Mouse (Mus musculus): Measurements from ENCODE around the gene Synj1. TPM values are rescaled to one million over a fixed set of nuclear protein-coding genes. Genes with fewer than 3 reads are reported as not detected.

Synj1 gene
- polyA plus RNA-seq, 1 experiment from 2014 or later = 14.6 TPM

DNA sequence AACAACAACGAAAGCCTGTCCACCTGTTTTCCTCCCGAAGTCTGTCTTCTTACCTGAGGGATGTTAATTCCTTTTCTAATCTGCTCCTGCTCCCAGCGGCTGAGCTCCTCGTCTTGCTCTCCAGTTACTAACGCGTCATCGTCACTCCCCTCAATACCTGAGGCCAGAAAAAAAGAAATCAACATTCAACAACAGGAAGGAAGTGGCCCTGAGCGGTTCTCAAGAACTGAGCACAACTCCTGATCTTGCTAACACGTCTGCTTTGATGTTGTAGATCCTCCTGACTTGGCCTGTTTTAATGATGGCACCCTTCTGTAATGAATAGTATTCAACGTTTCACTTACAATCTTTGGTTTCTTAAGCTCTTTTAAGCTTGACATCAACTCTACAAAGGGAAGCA, 24.8 kb upstream of the Synj1 start:
- H3K4me3 ChIP-seq = no peak overlapping the region
- ATAC-seq (ENCODE audit: borderline replicate concordance, extremely low read depth, low FRiP score, low TSS enrichment) = no peak

DNA sequence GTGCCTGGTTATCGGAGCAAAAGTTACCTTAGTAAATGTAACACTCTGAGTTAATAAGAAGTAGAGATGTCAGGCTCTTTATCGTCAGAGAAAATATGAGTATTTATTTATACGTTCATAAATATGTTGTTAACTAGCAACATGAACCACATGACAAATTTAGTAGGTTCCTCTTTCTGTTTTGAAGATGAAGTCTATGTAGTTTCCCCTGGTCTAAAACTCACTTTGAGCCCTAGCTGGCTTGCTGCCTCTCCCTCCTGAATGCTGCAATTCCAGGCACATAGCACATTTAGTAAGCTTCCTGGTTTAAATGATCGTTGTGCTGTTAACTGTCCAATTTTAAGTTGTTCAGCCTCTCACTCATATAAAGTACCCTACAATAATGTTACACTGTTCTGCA, 19.6 kb upstream of the Synj1 start:
- no peak for ATAC-seq (ENCODE audit: borderline replicate concordance, extremely low read depth, low FRiP score, low TSS enrichment)
- 93% methylated on average over 4 of the region's 4 CpGs for WGBS

More for the DNA sequence above, 24.8 kb upstream of the Synj1 start:
- H3K9me3 ChIP-seq = no peaks in the 10 kb centered on the region
- H3K27me3 ChIP-seq = no peaks in the 10 kb centered on the region
- H3K9ac ChIP-seq = no peak overlapping the region
- peaks cover 80% of the 10 kb centered on the region for H3K36me3 ChIP-seq
- H3K27ac ChIP-seq = no peak overlapping the region
- no peak overlapping the region for H3K4me2 ChIP-seq
- 83% methylated on average over 10 of the region's 10 CpGs for WGBS
- H3K4me1 ChIP-seq = no peaks in the 10 kb centered on the region

DNA sequence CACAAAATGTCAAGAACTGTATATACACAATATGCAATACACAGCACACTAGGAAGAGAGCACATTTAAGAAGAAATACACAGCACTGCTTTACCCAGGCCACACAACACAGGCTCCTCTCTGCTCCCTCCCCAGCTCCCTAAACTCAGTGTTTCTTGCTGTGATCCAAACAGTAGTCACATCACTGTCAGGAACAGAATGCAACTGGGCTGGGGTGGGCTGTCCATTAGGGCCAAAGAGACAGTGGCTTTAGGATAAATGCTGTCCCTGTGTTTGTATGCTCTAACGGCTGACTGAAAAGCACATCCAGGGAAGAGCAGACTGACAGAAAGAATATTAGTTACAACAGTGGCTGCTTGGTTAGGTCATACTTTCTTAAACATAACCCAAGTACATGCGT, 18.8 kb upstream of the Synj1 start:
- H3K27me3 ChIP-seq = no peaks in the 10 kb centered on the region
- no peaks in the 10 kb centered on the region for H3K9me3 ChIP-seq
- 94% methylated on average over 2 of the region's 2 CpGs for WGBS
- H3K27ac ChIP-seq = no peak overlapping the region
- H3K4me3 ChIP-seq = no peak overlapping the region
- no peak overlapping the region for H3K4me2 ChIP-seq
- no peak for ATAC-seq (ENCODE audit: borderline replicate concordance, extremely low read depth, low FRiP score, low TSS enrichment)
- peaks cover 86% of the 10 kb centered on the region for H3K36me3 ChIP-seq
- H3K9ac ChIP-seq = no peak overlapping the region
- no peaks in the 10 kb centered on the region for H3K4me1 ChIP-seq

More for the DNA sequence above, 19.6 kb upstream of the Synj1 start:
- no peaks in the 10 kb centered on the region for H3K4me1 ChIP-seq
- H3K9ac ChIP-seq = no peak overlapping the region
- peaks cover 84% of the 10 kb centered on the region for H3K36me3 ChIP-seq
- no peak overlapping the region for H3K27ac ChIP-seq
- no peak overlapping the region for H3K4me2 ChIP-seq
- H3K4me3 ChIP-seq = no peak overlapping the region
- no peaks in the 10 kb centered on the region for H3K27me3 ChIP-seq
- no peaks in the 10 kb centered on the region for H3K9me3 ChIP-seq

DNA sequence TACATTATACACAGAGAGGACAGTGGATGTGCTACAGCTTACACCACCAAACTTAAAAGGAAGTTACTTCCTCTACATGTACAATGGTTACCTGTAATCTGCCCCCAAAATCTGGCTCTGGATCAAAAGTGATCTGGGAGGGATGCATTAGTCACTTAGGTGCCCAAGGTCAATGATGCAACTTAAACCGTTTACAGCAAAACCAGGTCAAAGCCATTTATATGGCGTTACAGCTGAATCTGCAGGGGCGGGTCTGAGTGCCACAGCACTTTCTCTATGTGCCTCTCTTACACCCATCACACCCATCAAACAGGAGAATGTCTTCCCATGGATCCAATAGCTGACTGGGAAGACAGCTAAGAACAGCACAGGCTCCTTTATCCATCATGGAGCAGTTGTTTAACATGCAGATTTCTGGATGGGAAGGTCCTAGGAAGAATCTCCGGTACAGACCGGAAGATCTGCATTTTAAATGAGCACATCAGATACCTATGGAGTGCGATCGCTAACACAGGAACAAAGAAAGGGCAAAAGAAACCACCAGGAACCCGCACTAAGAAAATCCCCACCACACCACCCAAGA, 18.1 kb upstream of the Synj1 start:
- no peaks in the 10 kb centered on the region for H3K4me1 ChIP-seq
- WGBS = 91% methylated on average over 8 of the region's 8 CpGs
- H3K9me3 ChIP-seq = no peaks in the 10 kb centered on the region
- H3K36me3 ChIP-seq = peaks cover 87% of the 10 kb centered on the region
- H3K4me3 ChIP-seq = no peak overlapping the region
- H3K27ac ChIP-seq = no peak overlapping the region
- no peak overlapping the region for H3K4me2 ChIP-seq
- H3K27me3 ChIP-seq = no peaks in the 10 kb centered on the region
- H3K9ac ChIP-seq = no peak overlapping the region
- ATAC-seq (ENCODE audit: borderline replicate concordance, extremely low read depth, low FRiP score, low TSS enrichment) = no peak

DNA sequence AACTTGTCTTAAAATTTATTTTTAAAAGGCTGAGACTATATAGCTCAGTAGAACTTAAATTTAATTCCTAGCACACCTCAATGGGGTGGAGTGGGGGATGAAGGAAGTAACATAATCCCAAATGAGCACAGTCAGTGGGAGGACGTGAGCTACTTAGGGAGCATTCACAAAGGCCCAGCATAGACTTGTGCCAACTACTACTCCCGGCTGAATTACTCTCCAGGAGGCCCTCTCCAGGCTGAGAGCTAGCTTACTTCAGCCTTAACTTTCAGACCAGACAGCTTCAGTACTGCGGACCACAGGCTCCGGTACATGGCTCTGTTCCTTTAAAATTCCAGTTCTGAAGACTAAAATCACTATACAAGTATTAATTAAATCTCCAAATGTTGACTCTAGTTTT, 15.2 kb upstream of the Synj1 start:
- Histone ChIP-seq H3K9ac (no peak overlapping the region), H3K27me3 (no peaks in the 10 kb centered on the region), H3K9me3 (no peaks in the 10 kb centered on the region), H3K4me2 (no peak overlapping the region), H3K27ac (no peak overlapping the region), H3K4me1 (no peaks in the 10 kb centered on the region), H3K4me3 (no peak overlapping the region), H3K36me3 (peaks cover 85% of the 10 kb centered on the region)
- ATAC-seq (ENCODE audit: borderline replicate concordance, extremely low read depth, low FRiP score, low TSS enrichment) = no peak
- 92% methylated on average over 4 of the region's 4 CpGs for WGBS

DNA sequence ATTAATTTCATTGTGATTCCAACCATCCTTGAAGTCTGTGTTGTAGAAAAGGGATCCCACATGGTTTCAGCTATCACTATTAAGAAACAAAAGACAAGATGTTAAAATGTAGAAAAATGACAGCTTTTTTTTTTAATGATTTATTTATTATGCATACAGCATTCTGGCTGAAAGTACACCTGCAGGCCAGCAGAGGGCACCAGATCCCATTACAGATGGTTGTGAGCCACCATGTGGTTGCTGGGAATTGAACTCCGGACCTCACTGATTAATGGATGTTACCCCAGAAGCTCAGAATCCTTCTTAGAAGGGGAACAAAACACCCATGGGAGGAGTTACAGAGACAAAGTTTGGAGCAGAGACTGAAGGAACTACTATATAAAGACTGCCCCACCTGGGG, 12.3 kb upstream of the Synj1 start:
- 87% methylated on average over 1 of the region's 1 CpGs for whole genome bisulfite sequencing
- Histone ChIP-seq H3K27ac (no peak overlapping the region), H3K9ac (no peak overlapping the region), H3K4me1 (no peaks in the 10 kb centered on the region), H3K9me3 (no peaks in the 10 kb centered on the region), H3K36me3 (peaks cover 95% of the 10 kb centered on the region), H3K4me2 (no peak overlapping the region), H3K27me3 (no peaks in the 10 kb centered on the region), H3K4me3 (no peak overlapping the region)
- no peak for ATAC-seq (ENCODE audit: borderline replicate concordance, extremely low read depth, low FRiP score, low TSS enrichment)

DNA sequence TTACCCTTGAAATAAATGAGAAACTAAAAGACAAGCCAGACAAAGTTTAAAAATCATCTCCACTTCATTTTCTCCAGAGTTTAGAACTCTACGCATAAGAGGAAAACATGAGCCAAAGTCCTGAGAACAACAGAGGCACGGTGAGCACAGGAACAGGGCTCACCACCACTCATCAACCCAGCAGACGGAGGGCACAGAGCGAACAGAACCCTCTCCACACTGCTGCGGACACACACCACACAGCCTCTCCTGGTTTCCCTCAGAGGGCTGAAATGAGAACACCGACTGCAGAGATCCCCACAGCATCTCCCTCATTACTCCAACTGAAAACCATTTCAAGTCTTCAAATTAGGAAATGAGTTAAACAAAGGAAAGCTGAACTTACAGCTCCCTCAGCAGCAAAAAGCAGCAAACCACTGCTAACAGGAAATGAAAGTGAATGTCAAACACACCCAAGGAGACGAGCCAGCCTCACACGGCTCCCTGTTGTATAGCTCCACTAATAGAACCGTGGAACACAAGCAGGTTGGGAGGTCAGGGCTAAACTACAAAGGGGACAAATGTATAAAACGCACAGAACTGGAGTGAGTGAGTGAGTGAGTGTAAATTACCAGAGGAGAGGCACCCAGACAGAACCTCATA, 9.9 kb upstream of the Synj1 start:
- no peak overlapping the region for H3K4me3 ChIP-seq
- no peak overlapping the region for H3K9ac ChIP-seq

DNA sequence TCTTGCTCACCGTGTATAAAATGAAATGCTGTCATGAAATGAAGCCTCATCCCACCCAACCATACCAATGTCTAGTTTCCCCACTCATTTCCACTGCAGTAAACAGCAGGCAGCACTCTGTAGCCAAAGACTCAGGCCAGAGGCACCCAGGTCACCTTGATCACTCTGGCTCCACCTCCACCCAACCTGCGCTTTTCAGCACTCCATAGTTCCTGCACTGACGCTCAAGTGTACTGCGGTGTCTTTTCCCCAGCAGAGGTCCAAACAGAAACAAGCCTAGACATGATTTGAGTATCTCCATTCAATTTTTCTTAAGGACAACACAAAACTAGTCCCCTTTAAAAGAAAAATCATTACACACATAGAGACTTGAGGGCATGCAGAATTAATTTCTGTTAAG, 8.4 kb upstream of the Synj1 start:
- H3K27ac ChIP-seq = no peak overlapping the region
- H3K27me3 ChIP-seq = no peaks in the 10 kb centered on the region
- ATAC-seq (ENCODE audit: borderline replicate concordance, extremely low read depth, low FRiP score, low TSS enrichment) = no peak
- no peak overlapping the region for H3K4me2 ChIP-seq
- H3K36me3 ChIP-seq = peaks cover 87% of the 10 kb centered on the region
- no peaks in the 10 kb centered on the region for H3K9me3 ChIP-seq
- 94% methylated on average over 4 of the region's 4 CpGs for WGBS
- no peak overlapping the region for H3K4me3 ChIP-seq
- no peak overlapping the region for H3K9ac ChIP-seq
- H3K4me1 ChIP-seq = no peaks in the 10 kb centered on the region

More for the DNA sequence above, 9.9 kb upstream of the Synj1 start:
- Histone ChIP-seq H3K4me2 (no peak overlapping the region), H3K4me1 (no peaks in the 10 kb centered on the region), H3K27ac (no peak overlapping the region), H3K36me3 (peaks cover 90% of the 10 kb centered on the region), H3K27me3 (no peaks in the 10 kb centered on the region), H3K9me3 (no peaks in the 10 kb centered on the region)
- 86% methylated on average over 10 of the region's 10 CpGs for WGBS
- ATAC-seq (ENCODE audit: borderline replicate concordance, extremely low read depth, low FRiP score, low TSS enrichment) = no peak

DNA sequence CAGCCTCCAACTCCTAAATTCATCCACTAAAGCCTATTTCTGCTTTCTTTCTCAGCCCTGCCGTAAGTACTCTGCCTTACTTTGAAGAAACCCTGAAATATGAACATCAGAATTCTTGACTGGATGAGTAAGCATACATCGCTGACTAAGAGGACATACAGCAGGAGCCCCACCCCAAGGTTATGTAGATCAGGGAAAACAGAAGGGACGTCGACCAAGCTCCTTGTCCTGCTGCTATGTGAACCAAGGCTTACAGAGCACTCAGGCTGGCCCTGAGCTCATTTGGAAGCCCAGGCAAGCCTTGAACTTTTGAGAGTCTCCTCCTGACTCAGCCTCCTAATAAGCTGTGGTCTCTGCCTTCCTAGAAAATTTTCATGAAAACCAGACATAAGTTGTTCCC, 4.7 kb upstream of the Synj1 start:
- Histone ChIP-seq H3K27me3 (no peaks in the 10 kb centered on the region), H3K9ac (no peak overlapping the region), H3K4me3 (no peak overlapping the region), H3K4me2 (no peak overlapping the region), H3K4me1 (peaks cover 8% of the 10 kb centered on the region; the same call in 1 of the 2 replicates), H3K27ac (no peak overlapping the region), H3K36me3 (peaks cover 58% of the 10 kb centered on the region), H3K9me3 (no peaks in the 10 kb centered on the region)
- WGBS = 90% methylated on average over 4 of the region's 4 CpGs
- no peak for ATAC-seq (ENCODE audit: borderline replicate concordance, extremely low read depth, low FRiP score, low TSS enrichment)

DNA sequence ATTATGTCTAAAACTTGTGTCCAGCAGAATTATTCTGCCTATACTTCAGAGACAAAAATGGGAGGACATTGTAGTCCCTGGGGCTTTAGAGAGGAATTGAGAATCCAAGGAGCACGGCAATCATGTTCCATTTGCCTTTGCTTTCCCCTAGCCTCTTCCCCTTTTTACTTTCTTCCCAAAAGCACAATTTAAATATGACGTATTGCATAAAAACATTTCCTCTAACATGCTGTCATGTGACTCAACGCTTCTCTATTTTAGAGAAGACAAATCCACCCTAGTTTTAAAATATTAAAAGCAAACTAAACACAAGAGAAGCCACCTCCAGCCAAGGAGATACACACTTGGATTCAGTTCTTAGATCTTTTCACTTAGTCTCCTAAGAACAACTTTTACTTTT, 739 bp upstream of the Synj1 start:
- Histone ChIP-seq H3K27ac (peak overlapping the region; percentile 90), H3K36me3 (peaks cover 21% of the 10 kb centered on the region), H3K4me3 (peak overlapping the region; percentile 91), H3K4me2 (peak overlapping the region; percentile 80), H3K27me3 (no peaks in the 10 kb centered on the region), H3K9me3 (no peaks in the 10 kb centered on the region), H3K9ac (peak overlapping the region; percentile 65; the same call in 1 of the 2 replicates), H3K4me1 (peaks cover 11% of the 10 kb centered on the region)
- no peak for ATAC-seq (ENCODE audit: borderline replicate concordance, extremely low read depth, low FRiP score, low TSS enrichment)
- WGBS = 22% methylated on average over 3 of the region's 3 CpGs

DNA sequence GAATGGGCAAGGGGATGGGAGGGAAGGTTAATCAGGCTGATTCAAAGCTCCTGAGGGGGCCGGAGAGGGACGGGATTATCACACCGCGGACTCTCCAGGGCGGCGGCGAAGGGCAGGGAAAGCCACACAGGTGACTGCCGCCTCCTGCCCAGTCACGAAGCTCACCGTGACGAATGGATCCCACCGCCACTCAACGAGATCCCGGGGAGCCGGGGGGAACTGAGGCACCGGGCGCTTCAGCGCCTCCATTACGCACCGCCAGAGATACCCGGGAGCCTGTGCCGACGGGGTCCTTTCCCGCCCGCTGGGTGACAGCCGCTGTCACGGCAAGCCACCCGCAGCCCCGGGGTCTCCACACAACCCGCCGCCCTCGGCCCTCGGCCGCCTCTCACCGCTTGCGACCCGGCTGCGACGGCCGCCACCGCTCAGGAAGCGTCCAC, 507 bp downstream of the Synj1 start:
- H3K36me3 ChIP-seq = peaks cover 13% of the 10 kb centered on the region
- peaks cover 11% of the 10 kb centered on the region for H3K4me1 ChIP-seq
- peak overlapping the region; percentile 90 for H3K27ac ChIP-seq
- ATAC-seq (ENCODE audit: borderline replicate concordance, extremely low read depth, low FRiP score, low TSS enrichment) = no peak
- peak overlapping the region; percentile 65 for H3K9ac ChIP-seq
- no peaks in the 10 kb centered on the region for H3K9me3 ChIP-seq
- peak overlapping the region; percentile 80 for H3K4me2 ChIP-seq
- H3K4me3 ChIP-seq = peak overlapping the region; percentile 91
- WGBS = under 1% methylated on average over 39 of the region's 42 CpGs
- H3K27me3 ChIP-seq = no peaks in the 10 kb centered on the region

DNA sequence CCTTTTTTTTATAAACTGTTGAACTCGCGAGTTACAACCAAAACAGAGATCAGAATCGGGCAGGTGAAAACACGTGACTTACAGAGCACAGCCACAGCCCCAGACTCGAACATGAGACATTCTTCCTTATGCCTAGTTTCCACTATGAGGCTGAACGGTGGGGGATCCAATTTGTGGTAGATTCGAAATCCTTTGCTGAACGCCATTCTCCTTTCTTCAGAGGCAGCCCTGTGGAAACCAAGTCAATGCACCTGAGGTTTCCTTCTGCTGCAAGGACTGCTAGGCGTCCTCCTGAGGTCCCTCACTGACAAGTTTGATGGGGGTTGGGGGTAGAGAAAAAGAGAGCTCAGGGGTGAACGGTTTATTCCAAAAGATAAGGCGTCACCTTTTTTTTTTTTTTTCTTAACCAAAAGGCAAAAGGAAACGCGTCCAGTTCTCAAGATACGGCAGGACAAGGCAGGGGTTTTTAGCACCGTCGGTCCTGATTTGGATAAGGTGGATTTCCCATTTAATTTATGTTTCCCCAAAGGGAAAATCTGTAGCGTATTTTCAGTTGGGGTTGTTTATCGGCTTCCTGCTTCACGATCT, 1.1 kb downstream of the Synj1 start:
- no peak for ATAC-seq (ENCODE audit: borderline replicate concordance, extremely low read depth, low FRiP score, low TSS enrichment)
- WGBS = under 1% methylated on average over 19 of the region's 19 CpGs
- H3K4me2 ChIP-seq = peak overlapping the region; percentile 80
- peaks cover 11% of the 10 kb centered on the region for H3K4me1 ChIP-seq
- H3K27ac ChIP-seq = no peak overlapping the region
- peak overlapping the region; percentile 65 for H3K9ac ChIP-seq
- peaks cover 8% of the 10 kb centered on the region for H3K36me3 ChIP-seq
- H3K4me3 ChIP-seq = peak overlapping the region; percentile 91
- H3K27me3 ChIP-seq = no peaks in the 10 kb centered on the region
- no peaks in the 10 kb centered on the region for H3K9me3 ChIP-seq

Measured in lung, embryonic 15.5 days (tissue).